Comparison of ENCODE assay signal across 8 mouse cellular contexts in the genomic region with DNA sequence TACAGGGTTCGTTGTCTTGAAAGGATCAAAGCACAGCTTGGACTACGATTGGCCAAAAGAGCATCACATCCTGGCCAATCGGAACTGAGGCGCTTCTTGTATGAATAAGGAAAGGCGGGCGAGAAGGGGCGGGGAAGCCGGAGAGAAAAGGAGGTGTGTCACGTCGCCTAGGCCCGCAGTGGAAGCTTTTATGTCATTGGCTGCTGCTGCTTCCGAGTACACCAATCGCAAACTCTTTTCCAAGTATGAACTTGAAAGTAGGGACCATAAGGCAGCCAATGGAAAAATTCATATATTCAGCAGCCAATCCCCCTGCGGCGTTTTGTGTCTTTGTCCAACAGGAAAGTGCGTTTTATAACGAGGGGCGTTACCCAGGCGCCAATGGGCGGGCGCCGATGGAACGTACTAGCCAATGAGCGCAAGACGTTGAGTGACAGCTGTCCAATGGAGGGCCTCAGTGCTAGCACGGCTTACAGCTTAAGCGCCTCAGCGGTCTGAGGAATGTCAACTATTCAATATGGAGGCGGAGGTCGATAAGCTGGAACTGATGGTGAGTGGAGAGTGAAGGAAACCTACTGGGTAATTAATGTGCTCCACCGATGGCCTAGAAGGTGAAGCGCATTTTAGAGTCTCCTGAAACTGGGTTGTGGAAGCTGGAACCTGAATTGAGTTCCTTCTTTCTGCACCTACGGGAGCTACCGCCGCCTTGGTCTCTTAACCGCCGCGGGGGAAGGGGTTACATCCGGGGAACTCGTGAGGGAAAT. TPM values are rescaled to one million over a fixed set of nuclear protein-coding genes. Genes with fewer than 3 reads are reported as not detected.
DNase-seq lines count a peak whose midpoint lies in the region; ATAC-seq and TF ChIP-seq lines count a peak whose summit lies in the region.

Gene Ska2 (plus strand): TSS at position 480 of the 764 bp plus-strand sequence.

- WGBS in bone marrow, adult 2 months = under 1% methylated on average over 40 of the region's 40 CpGs
- under 1% methylated on average over 40 of the region's 40 CpGs for WGBS in embryonic facial prominence, embryonic 15.5 days
- under 1% methylated on average over 40 of the region's 40 CpGs for WGBS in limb, embryonic 14.5 days
- whole genome bisulfite sequencing in midbrain, postnatal 0 days = under 1% methylated on average over 40 of the region's 40 CpGs

- H3K9ac ChIP-seq in embryonic facial prominence, embryonic 15.5 days = peak within 1 kb of the TSS; percentile 88
- H3K9ac ChIP-seq in limb, embryonic 14.5 days (ENCODE audit: low read depth, low read length, severe bottlenecking) = peak within 1 kb of the TSS; percentile 90
- H3K9ac ChIP-seq in midbrain, postnatal 0 days (replicated peaks; ENCODE audit: low read length, poor library complexity, severe bottlenecking) = peak within 1 kb of the TSS; percentile 92

- H3K36me3 ChIP-seq in embryonic facial prominence, embryonic 15.5 days = peaks cover 20% of the 10 kb centered on the region
- H3K36me3 ChIP-seq in limb, embryonic 14.5 days (ENCODE audit: control insufficient read depth, insufficient read depth, low read length) = peaks cover 30% of the 10 kb centered on the region
- no peaks in the 10 kb centered on the region for H3K36me3 ChIP-seq in midbrain, postnatal 0 days (ENCODE audit: insufficient read depth, low read length)

- peak within 1 kb of the TSS; percentile 74 for H3K27ac ChIP-seq in bone marrow, adult 2 months (ENCODE audit: control insufficient read depth, insufficient read depth, low read depth, low read length, poor library complexity)
- peak within 1 kb of the TSS; percentile 97 for H3K27ac ChIP-seq in embryonic facial prominence, embryonic 15.5 days (replicated peaks)
- H3K27ac ChIP-seq in limb, embryonic 14.5 days (replicated peaks; ENCODE audit: low read depth, low read length) = peak within 1 kb of the TSS; percentile 93
- peak within 1 kb of the TSS; percentile 87 for H3K27ac ChIP-seq in midbrain, postnatal 0 days (ENCODE audit: low read depth, low read length)

- peak within 1 kb of the TSS; percentile 90 for H3K4me3 ChIP-seq in bone marrow, adult 2 months (replicated peaks; ENCODE audit: control insufficient read depth, low read depth, low read length)
- H3K4me3 ChIP-seq in embryonic facial prominence, embryonic 15.5 days (replicated peaks) = peak within 1 kb of the TSS; percentile 91
- peak within 1 kb of the TSS; percentile 67 for H3K4me3 ChIP-seq in limb, embryonic 14.5 days (replicated peaks; ENCODE audit: low read length)
- peak within 1 kb of the TSS; percentile 92 for H3K4me3 ChIP-seq in midbrain, postnatal 0 days (ENCODE audit: low read depth, low read length)

- no peak; the same call in 1 of the 2 replicates for TF ChIP-seq POLR2A in bone marrow, adult 2 months (IDR thresholded peaks at IDR 0.05; ENCODE audit: borderline replicate concordance, control insufficient read depth, low read depth, low read length)
- peak; percentile 55; the same call in 1 of the 2 replicates for TF ChIP-seq POLR2A in limb, embryonic 14.5 days (IDR thresholded peaks at IDR 0.05; ENCODE audit: borderline replicate concordance, extremely low read depth, insufficient read depth, insufficient read length)

- no peaks in the 10 kb centered on the region for H3K27me3 ChIP-seq in embryonic facial prominence, embryonic 15.5 days
- H3K27me3 ChIP-seq in limb, embryonic 14.5 days (ENCODE audit: control insufficient read depth, insufficient read depth, low read length) = no peaks in the 10 kb centered on the region
- no peaks in the 10 kb centered on the region for H3K27me3 ChIP-seq in midbrain, postnatal 0 days (ENCODE audit: insufficient read depth, low read length)

- no peaks in the 10 kb centered on the region for H3K4me1 ChIP-seq in bone marrow, adult 2 months (ENCODE audit: control insufficient read depth, insufficient read depth, low read length)
- peaks cover 19% of the 10 kb centered on the region; the same call in 1 of the 2 replicates for H3K4me1 ChIP-seq in embryonic facial prominence, embryonic 15.5 days
- H3K4me1 ChIP-seq in limb, embryonic 14.5 days (ENCODE audit: control insufficient read depth, insufficient read depth, low read length) = peaks cover 12% of the 10 kb centered on the region
- peaks cover 3% of the 10 kb centered on the region; the same call in 1 of the 2 replicates for H3K4me1 ChIP-seq in midbrain, postnatal 0 days (ENCODE audit: insufficient read depth, low read length)

- no peaks in the 10 kb centered on the region for H3K9me3 ChIP-seq in embryonic facial prominence, embryonic 15.5 days (replicated peaks)
- H3K9me3 ChIP-seq in limb, embryonic 14.5 days (ENCODE audit: control insufficient read depth, low read length) = no peaks in the 10 kb centered on the region
- H3K9me3 ChIP-seq in midbrain, postnatal 0 days (ENCODE audit: low read length) = no peaks in the 10 kb centered on the region

- H3K4me2 ChIP-seq in embryonic facial prominence, embryonic 15.5 days (replicated peaks) = peak within 1 kb of the TSS; percentile 66
- H3K4me2 ChIP-seq in limb, embryonic 14.5 days (replicated peaks; ENCODE audit: low read depth, low read length, severe bottlenecking) = peak within 1 kb of the TSS; percentile 57
- peak within 1 kb of the TSS; percentile 80 for H3K4me2 ChIP-seq in midbrain, postnatal 0 days (ENCODE audit: low read depth, low read length, poor library complexity, severe bottlenecking)

- no peak for TF ChIP-seq CTCF in bone marrow, adult 2 months (IDR thresholded peaks at IDR 0.05; ENCODE audit: control insufficient read depth, insufficient read depth, low read length)
- TF ChIP-seq CTCF in midbrain, postnatal 0 days (IDR thresholded peaks at IDR 0.05) = no peak

- peak; percentile 99 for ATAC-seq in embryonic facial prominence, embryonic 15.5 days (ENCODE audit: insufficient number of reproducible peaks, low FRiP score, low TSS enrichment, low read depth)
- ATAC-seq in limb, embryonic 14.5 days (ENCODE audit: low FRiP score, low read depth) = peak; percentile 99
- peak; percentile 99 for ATAC-seq in midbrain, postnatal 0 days (ENCODE audit: low FRiP score)

- peak; percentile 100 for DNase-seq in 416B (ENCODE audit: low read depth)
- peak; percentile 99 for DNase-seq in heart, adult 8-10 months (ENCODE audit: low spot score)
- DNase-seq in kidney, adult 9 months = peak; percentile 99
- peak; percentile 100 for DNase-seq in limb, embryonic 14.5 days (ENCODE audit: low spot score)
- DNase-seq in midbrain, postnatal 0 days (ENCODE audit: low spot score) = peak; percentile 100
- DNase-seq in spleen, postnatal 14 days (ENCODE audit: low spot score in 2 of 2) = peak; percentile 93

RNA-seq across cellular contexts. Expression of gene Ska2, which starts in this region (rescaled TPM):
- polyA plus RNA-seq in bone marrow, adult 2 months (2011; ENCODE audit: insufficient read depth, insufficient read length, low replicate concordance, missing spikeins) = 37.2 and 47.0 TPM in 2 replicates
- polyA plus RNA-seq in embryonic facial prominence, embryonic 15.5 days (2015; fragmentation: Nextera tagmentation; extraction: Ambion mirVana) = 46.5 and 48.4 TPM in 2 replicates
- total RNA-seq in heart, adult 8-10 months (2022) = 10 to 100 TPM; 13.8 to 16.9 (median 15.0) TPM
- 56.9 and 58.2 TPM in 2 replicates for polyA plus RNA-seq in limb, embryonic 14.5 days (2012; rRNA removed)
- 50.6 and 56.4 TPM in 2 replicates for polyA plus RNA-seq in limb, embryonic 14.5 days (2014; fragmentation: Nextera tagmentation; extraction: Ambion mirVana)
- total RNA-seq in midbrain, postnatal 0 days (2014; rRNA removed) = 29.2 TPM in 2 replicates
- polyA plus RNA-seq in midbrain, postnatal 0 days (2015; fragmentation: Nextera tagmentation; extraction: Ambion mirVana) = 23.8 and 25.7 TPM in 2 replicates

Comparison
In these comparisons a context has a peak if more than half of its experiments do, and no peak if none do; other contexts are left out.
1. Peak in every context shown above with its lines: DNase-seq, ATAC-seq, H3K4me3 ChIP-seq and H3K27ac ChIP-seq.